Mouse (Mus musculus): ENCODE results near the gene Acta2. TPM values are rescaled to one million over a fixed set of nuclear protein-coding genes. Genes with fewer than 3 reads are reported as not detected.
A peak's percentile ranks its signal among the peaks of the same experiment; 100 is the strongest.

Gene Acta2
- 18.6 and 24.2 TPM in 2 replicates for polyA plus RNA-seq (2016; fragmentation: Nextera tagmentation; extraction: Ambion mirVana)

DNA sequence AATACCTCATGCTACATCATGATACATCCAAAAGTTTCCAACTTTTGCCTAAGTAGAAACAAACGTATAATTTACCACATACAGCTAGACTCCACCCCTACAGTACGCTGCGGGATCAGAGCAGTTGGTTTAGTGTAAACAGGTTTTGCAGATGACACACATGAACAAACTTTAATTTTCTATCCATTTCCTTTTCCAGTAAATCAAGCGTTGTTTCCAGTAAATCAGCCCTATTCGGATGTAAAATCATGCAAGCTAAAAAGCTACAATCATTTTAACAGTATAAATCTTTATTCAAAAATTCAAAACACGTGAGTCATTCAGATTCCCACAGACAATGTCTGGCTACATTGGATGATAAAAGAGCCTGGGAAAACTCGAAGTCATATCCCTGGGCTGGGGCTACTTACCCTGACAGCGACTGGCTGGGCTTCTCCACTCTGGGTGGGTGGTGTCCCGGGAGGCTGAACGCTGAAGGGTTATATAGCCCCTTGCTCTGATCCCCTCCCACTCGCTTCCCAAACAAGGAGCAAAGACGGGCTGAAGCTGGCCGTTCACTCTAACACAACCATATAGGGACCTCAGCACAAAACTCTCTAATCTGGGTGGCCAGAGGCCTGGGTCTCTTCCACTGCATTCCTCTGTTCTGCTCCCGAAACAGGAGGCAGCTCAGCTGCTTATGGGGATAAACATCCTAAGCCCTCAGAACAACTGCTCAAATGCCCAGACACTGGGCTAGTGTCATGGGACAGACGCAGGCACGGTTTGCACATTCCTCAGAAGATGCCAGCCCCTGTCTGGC is at the start of gene Acta2:
Acta2 (minus strand) TSS at position 711 of the 802 bp plus-strand sequence.
- Histone ChIP-seq H3K4me3 (no peak within 1 kb of the TSS), H3K9me3 (no peaks in the 10 kb centered on the region), H3K27ac (replicated peaks) (no peak within 1 kb of the TSS; the same call in 1 of the 2 replicates), H3K27me3 (replicated peaks; ENCODE audit: low read depth, poor library complexity, severe bottlenecking) (no peaks in the 10 kb centered on the region), H3K36me3 (replicated peaks) (no peaks in the 10 kb centered on the region), H3K4me1 (peaks cover 11% of the 10 kb centered on the region)
- DNase-seq (ENCODE audit: low spot score), result no peak
- WGBS, result 68% methylated on average over 16 of the region's 16 CpGs

GRCm38 (mm10) chr19:34304917-34305316 is 49.5 kb upstream of the Acta2 start:
- no peak overlapping the region for H3K4me3 ChIP-seq
- no peaks in the 10 kb centered on the region for H3K27me3 ChIP-seq (replicated peaks; ENCODE audit: low read depth, poor library complexity, severe bottlenecking)
- no peaks in the 10 kb centered on the region for H3K4me1 ChIP-seq
- DNase-seq (ENCODE audit: low spot score), result no peak
- H3K36me3 ChIP-seq (replicated peaks), result no peaks in the 10 kb centered on the region
- H3K9me3 ChIP-seq, result no peaks in the 10 kb centered on the region
- H3K27ac ChIP-seq (replicated peaks), result no peak overlapping the region

DNA sequence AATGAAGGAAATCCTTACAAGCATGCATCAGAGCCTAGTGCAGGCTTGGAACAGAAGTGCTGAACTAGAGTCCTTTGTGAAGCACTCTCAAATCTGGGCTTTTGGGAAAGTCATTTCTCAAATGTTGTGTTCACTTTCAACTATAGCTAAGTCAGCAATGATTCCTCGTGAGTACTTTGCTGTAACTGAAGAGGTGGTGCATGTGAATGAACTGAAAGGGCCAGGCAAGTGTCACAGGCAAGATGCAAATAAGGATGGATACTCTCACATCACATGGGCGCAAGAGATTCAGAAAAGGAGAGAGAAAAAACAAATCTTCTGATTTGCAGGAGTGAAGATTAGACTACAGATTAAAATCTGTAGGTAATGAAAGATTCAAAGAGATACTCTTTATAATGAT is 45.0 kb upstream of the Acta2 start:
- H3K4me1 ChIP-seq, result no peaks in the 10 kb centered on the region
- H3K9me3 ChIP-seq, result no peaks in the 10 kb centered on the region
- no peaks in the 10 kb centered on the region for H3K36me3 ChIP-seq (replicated peaks)
- no peak overlapping the region for H3K4me3 ChIP-seq
- no peaks in the 10 kb centered on the region for H3K27me3 ChIP-seq (replicated peaks; ENCODE audit: low read depth, poor library complexity, severe bottlenecking)
- 81% methylated on average over 2 of the region's 2 CpGs for WGBS
- DNase-seq (ENCODE audit: low spot score), result no peak
- no peak overlapping the region for H3K27ac ChIP-seq (replicated peaks)

GRCm38 (mm10) chr19:34299229-34299628 is 43.8 kb upstream of the Acta2 start:
- 79% methylated on average over 4 of the region's 4 CpGs for WGBS
- Histone ChIP-seq H3K9me3 (no peaks in the 10 kb centered on the region), H3K4me3 (no peak overlapping the region), H3K4me1 (no peaks in the 10 kb centered on the region), H3K36me3 (replicated peaks) (no peaks in the 10 kb centered on the region), H3K27me3 (replicated peaks; ENCODE audit: low read depth, poor library complexity, severe bottlenecking) (no peaks in the 10 kb centered on the region), H3K27ac (replicated peaks) (no peak overlapping the region)
- no peak for DNase-seq (ENCODE audit: low spot score)

GRCm38 (mm10) chr19:34298531-34298930 is 43.1 kb upstream of the Acta2 start:
- H3K4me1 ChIP-seq, result no peaks in the 10 kb centered on the region
- H3K4me3 ChIP-seq, result no peak overlapping the region
- no peaks in the 10 kb centered on the region for H3K36me3 ChIP-seq (replicated peaks)
- H3K27me3 ChIP-seq (replicated peaks; ENCODE audit: low read depth, poor library complexity, severe bottlenecking), result no peaks in the 10 kb centered on the region
- no peaks in the 10 kb centered on the region for H3K9me3 ChIP-seq
- H3K27ac ChIP-seq (replicated peaks), result no peak overlapping the region
- 90% methylated on average over 1 of the region's 1 CpGs for WGBS
- no peak for DNase-seq (ENCODE audit: low spot score)

GRCm38 (mm10) chr19:34295442-34295841 is 40.1 kb upstream of the Acta2 start:
- H3K27ac ChIP-seq (replicated peaks), result no peak overlapping the region
- WGBS, result 71% methylated on average over 6 of the region's 6 CpGs

DNA sequence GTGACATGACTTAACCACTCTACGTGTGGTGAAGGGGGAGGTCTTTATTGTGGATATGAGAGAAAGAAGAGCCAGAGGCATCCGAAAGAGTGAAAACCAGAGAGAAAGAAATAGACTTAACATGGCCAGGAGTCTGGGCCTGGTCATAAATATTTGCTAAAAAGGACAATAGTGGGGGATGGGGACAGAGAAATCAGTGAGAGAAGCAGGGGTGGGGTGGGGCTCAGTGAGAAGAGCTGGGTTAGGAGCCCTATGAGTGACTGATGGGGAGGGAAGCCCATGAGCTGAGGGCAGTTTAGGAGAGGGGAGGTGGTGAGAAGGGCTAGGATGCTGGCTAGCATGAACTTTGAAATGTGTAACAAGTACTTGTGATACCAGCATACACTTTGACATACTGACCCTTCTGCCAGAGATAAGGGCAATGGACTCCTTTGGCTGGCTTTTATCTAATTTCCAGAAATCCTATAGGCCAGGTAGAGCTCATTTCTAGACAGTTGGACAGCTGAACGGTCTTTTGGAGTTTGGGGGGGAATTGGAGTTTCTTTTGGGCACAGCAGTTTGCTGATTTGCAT is 38.1 kb upstream of the Acta2 start:
- no peak for DNase-seq (ENCODE audit: low spot score)
- Histone ChIP-seq H3K4me3 (no peak overlapping the region), H3K4me1 (peaks cover 12% of the 10 kb centered on the region), H3K27ac (replicated peaks) (no peak overlapping the region), H3K9me3 (no peaks in the 10 kb centered on the region), H3K36me3 (replicated peaks) (no peaks in the 10 kb centered on the region), H3K27me3 (replicated peaks; ENCODE audit: low read depth, poor library complexity, severe bottlenecking) (peaks cover 19% of the 10 kb centered on the region)
- WGBS, result 82% methylated on average over 3 of the region's 3 CpGs

More at GRCm38 (mm10) chr19:34295442-34295841, 40.1 kb upstream of the Acta2 start:
- Histone ChIP-seq H3K9me3 (no peaks in the 10 kb centered on the region), H3K27me3 (replicated peaks; ENCODE audit: low read depth, poor library complexity, severe bottlenecking) (peaks cover 19% of the 10 kb centered on the region), H3K4me1 (peaks cover 5% of the 10 kb centered on the region), H3K36me3 (replicated peaks) (no peaks in the 10 kb centered on the region), H3K4me3 (no peak overlapping the region)
- DNase-seq (ENCODE audit: low spot score), result no peak

- H3K36me3 ChIP-seq (replicated peaks), result no peaks in the 10 kb centered on the region
- H3K27me3 ChIP-seq (replicated peaks; ENCODE audit: low read depth, poor library complexity, severe bottlenecking), result peaks cover 19% of the 10 kb centered on the region
- no peak overlapping the region for H3K4me3 ChIP-seq
- peaks cover 14% of the 10 kb centered on the region for H3K4me1 ChIP-seq
- H3K27ac ChIP-seq (replicated peaks), result no peak overlapping the region
- WGBS, result 74% methylated on average over 2 of the region's 2 CpGs
- no peaks in the 10 kb centered on the region for H3K9me3 ChIP-seq
- no peak for DNase-seq (ENCODE audit: low spot score)
Measured at GRCm38 (mm10) chr19:34292701-34293100, 37.3 kb upstream of the Acta2 start.

DNA sequence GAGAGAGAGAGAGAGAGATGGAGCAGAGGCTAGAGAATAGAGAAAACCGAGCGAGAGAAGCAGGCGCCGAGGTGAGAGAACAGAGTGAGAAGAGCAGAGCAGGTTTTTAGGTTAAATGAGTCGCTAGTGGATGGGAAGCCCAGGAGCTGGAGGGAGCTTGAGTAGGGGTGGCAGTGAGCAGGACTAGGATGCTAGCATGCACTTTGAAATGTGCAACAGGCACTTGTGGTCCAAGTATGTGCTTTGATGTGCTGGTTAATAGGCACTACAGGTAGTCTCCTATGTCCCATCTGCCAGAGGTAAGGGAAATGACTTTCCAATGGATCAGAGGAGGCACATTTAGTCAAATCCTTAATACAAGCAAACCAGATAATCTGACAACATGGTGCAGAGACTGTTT is 36.6 kb upstream of the Acta2 start:
- no peak overlapping the region for H3K27ac ChIP-seq (replicated peaks)
- DNase-seq (ENCODE audit: low spot score), result no peak

GRCm38 (mm10) chr19:34291379-34291778 is 36.0 kb upstream of the Acta2 start:
- H3K36me3 ChIP-seq (replicated peaks), result no peaks in the 10 kb centered on the region
- WGBS, result 66% methylated on average over 8 of the region's 8 CpGs
- no peak for DNase-seq (ENCODE audit: low spot score)
- peaks cover 15% of the 10 kb centered on the region for H3K4me1 ChIP-seq
- no peaks in the 10 kb centered on the region for H3K9me3 ChIP-seq
- no peak overlapping the region for H3K27ac ChIP-seq (replicated peaks)
- peaks cover 19% of the 10 kb centered on the region for H3K27me3 ChIP-seq (replicated peaks; ENCODE audit: low read depth, poor library complexity, severe bottlenecking)
- no peak overlapping the region for H3K4me3 ChIP-seq

More for the DNA sequence above, 36.6 kb upstream of the Acta2 start:
- Histone ChIP-seq H3K36me3 (replicated peaks) (no peaks in the 10 kb centered on the region), H3K4me1 (peaks cover 15% of the 10 kb centered on the region), H3K4me3 (no peak overlapping the region), H3K9me3 (no peaks in the 10 kb centered on the region), H3K27me3 (replicated peaks; ENCODE audit: low read depth, poor library complexity, severe bottlenecking) (peaks cover 19% of the 10 kb centered on the region)
- 78% methylated on average over 5 of the region's 5 CpGs for WGBS

DNA sequence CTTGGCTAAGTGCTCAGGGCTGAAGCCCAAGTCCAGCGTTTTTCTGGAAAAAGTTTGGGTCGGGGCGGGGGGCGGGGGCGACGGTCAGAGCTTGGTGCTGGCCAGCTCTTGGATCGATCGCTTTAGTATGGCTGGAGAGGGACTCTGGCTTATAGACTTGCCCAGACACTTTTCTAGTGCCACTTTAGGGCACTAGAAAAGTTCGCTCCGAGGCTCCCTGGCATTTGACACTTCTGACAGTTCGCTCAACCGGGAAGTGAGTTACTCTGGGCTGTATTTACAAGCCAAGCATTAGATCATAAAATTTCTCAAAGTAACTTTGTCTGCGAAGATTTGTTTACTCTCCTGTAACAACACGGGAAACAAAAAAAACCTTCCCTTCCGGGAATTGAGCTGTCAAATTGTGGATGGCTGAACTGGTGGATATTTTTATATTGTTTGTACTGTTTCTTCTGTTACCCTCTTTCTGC is 35.5 kb upstream of the Acta2 start:
- H3K36me3 ChIP-seq (replicated peaks), result no peaks in the 10 kb centered on the region
- H3K4me3 ChIP-seq, result peak overlapping the region; percentile 62
- peaks cover 19% of the 10 kb centered on the region for H3K27me3 ChIP-seq (replicated peaks; ENCODE audit: low read depth, poor library complexity, severe bottlenecking)
- H3K27ac ChIP-seq (replicated peaks), result no peak overlapping the region
- H3K4me1 ChIP-seq, result peaks cover 15% of the 10 kb centered on the region
- no peaks in the 10 kb centered on the region for H3K9me3 ChIP-seq
- 21% methylated on average over 15 of the region's 15 CpGs for WGBS
- no peak for DNase-seq (ENCODE audit: low spot score)

- Histone ChIP-seq H3K4me1 (peaks cover 15% of the 10 kb centered on the region), H3K27me3 (replicated peaks; ENCODE audit: low read depth, poor library complexity, severe bottlenecking) (peaks cover 19% of the 10 kb centered on the region), H3K4me3 (peak within 1 kb of the TSS; percentile 62), H3K9me3 (no peaks in the 10 kb centered on the region), H3K27ac (replicated peaks) (peak within 1 kb of the TSS; percentile 67), H3K36me3 (replicated peaks) (no peaks in the 10 kb centered on the region)
- DNase-seq (ENCODE audit: low spot score), result peak; percentile 73
- WGBS, result 3% methylated on average over 19 of the region's 19 CpGs
Measured at GRCm38 (mm10) chr19:34289948-34290789, 34.8 kb upstream of the Acta2 start, which contains the start of gene Fas. TSS of gene Fas (plus strand) at chr19:34290666.
